Mouse (Mus musculus): Measurements from ENCODE around the gene Pdzd2. TPM values are rescaled to one million over a fixed set of nuclear protein-coding genes. Genes with fewer than 3 reads are reported as not detected.

The Pdzd2 gene
- polyA plus RNA-seq, 1 experiment: 18.7 TPM

DNA sequence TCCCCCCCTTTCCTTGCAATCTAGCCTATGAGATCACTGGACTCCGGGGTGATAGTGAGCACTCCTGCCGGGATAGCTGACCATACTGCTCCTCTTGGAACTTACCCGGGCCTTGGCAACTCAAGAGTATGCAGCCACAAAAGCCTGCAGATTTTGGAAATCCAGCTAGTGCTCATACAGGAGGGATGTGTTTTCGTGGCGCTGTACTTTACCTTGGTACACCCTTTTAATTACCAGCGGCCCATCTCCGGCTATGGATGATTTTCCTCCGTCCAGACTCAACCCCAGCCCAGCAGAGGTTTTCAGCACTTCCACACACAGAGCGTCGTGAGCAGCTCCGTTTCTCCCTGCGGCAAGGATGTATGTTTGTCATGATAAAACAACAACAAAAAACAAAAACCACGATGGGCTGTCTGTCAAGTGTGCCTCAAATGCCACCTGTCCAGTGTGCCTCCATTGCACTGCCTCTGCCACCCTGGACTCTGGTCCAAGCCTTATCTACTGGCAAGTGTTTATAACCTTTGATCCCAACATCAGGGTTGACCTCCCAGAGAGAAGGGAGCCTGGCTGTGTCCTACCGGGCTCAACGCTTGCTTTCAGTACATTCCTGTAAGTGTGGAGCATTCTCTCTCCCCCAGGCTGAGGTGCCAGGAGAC lies 374.2 kb downstream of the Pdzd2 start:
- no peak for DNase-seq (ENCODE audit: extremely low spot score in 1 of 2, low spot score in 1 of 2)

DNA sequence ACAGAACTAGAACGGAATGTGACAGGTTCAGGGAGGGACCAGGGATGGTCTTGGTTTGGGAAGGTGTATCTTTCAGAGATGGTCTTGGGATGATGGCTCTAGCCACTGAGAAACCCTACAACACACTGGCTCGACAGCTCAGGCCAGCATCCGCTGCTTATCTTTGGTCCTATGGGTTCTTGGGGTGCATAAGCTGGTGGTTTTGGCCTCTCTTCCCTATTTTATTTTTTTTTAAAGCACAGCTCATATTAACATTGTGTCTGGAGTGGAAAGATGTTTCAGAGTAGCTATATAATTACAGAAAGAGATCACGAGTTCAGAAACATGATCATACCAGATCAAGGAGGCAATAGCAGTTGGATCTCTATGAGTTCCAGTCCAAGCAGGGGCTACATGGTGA lies 375.6 kb downstream of the Pdzd2 start:
- no peak for DNase-seq (ENCODE audit: extremely low spot score in 1 of 2, low spot score in 1 of 2)

DNA sequence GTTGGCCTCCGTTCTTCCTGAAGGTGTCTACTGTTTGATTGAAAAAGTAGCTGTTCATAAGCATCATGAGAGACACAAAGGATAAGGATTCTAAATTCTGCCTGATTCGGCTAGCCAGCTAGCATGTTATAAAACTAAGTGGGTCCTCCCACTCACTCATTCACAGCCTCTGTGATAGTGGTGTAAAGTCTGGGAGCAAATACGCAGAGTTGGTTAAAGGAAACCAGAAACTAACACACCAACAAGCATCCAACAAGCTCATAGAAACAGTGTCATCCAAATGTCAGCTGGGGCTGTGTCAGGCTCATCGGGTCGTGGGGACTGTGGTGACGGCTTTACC lies 377.1 kb downstream of the Pdzd2 start:
- peak; percentile 36 to 63 for DNase-seq (ENCODE audit: extremely low spot score in 1 of 2, low spot score in 1 of 2)

DNA sequence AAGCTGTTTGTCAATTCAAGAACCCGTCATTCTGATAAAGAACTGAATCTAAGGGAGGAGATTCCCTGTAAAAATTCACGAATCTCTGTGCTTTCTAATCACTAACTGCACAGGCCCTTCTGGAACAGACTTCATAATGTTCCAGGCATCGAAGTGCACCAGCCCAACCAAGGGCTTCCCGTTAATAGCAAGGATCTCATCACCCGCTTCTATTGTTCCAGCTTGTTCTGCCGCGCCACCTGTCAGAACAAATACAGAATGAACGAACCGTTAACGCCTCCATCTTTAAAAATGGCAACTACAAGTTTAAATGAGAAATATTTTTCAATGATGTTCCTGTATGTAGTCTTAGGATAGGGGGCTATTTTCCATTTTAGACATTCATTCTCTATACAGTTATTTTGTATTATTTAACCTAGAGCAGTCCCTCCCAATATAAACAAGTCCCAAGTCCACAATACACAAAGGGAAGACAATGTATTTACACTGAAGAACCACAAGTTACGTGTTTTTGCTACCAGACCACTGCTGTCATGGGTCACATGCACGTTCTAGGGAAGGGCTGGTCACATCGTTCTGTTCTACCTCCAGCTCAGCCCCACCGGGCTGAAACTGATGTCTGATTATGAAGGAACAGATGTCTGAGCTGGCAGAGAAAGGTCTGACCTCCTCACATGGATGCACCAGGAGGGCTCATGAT lies 377.6 kb downstream of the Pdzd2 start:
- DNase-seq (ENCODE audit: extremely low spot score in 1 of 2, low spot score in 1 of 2): no peak

DNA sequence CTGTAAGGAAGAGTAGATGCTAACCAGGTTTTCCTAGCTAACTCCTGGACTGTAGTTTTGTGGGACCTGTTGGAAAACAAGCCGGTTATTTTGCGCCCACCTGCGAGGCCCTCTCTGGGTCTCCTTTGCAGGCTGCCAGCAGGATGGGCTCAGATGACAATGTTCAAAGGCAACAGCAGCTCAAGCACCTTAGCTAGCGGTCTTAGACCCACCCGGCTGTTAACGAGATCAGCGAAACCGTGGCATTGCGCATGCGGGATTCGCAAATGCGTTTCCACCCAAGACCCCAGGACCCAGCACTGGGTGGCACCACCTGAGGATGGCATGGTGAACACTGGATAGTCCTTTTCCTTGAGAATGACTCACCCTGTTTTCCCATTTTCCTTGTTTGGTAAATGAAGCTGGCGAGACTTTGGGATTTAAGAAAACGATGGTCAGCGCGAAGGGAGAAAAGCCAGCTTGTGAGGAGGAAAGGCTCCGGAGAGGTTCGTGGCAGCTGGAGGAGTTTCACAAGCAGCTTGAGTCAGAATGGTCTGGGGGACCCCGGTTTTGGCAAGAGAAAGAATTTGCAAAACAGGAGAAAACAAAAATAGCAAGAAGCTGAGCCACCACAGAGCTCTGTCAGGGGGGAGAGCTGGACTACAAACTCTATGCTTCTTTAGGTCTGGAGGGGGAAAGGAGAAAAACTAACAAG lies 379.1 kb downstream of the Pdzd2 start:
- no peak for DNase-seq (ENCODE audit: extremely low spot score in 1 of 2, low spot score in 1 of 2)

DNA sequence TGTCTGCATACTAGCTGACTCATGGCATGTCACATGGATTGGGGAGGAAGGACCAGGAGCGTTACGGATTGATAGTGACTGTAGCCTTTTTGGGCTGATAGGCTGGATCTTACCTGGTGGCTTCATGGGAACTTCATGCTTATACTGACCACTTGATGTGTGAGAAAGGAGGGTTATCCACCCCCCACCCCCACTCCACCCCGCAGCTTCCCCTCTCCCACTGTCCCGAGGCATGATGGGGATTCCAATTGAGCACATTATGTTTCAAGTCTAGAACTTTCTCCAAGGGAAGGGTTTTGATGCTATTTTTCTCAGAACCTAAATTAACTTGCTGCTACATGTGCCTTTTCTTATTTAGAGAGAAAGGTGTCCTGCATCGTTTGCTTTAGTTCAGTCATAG lies 381.3 kb downstream of the Pdzd2 start:
- DNase-seq (ENCODE audit: extremely low spot score in 1 of 2, low spot score in 1 of 2): no peak

DNA sequence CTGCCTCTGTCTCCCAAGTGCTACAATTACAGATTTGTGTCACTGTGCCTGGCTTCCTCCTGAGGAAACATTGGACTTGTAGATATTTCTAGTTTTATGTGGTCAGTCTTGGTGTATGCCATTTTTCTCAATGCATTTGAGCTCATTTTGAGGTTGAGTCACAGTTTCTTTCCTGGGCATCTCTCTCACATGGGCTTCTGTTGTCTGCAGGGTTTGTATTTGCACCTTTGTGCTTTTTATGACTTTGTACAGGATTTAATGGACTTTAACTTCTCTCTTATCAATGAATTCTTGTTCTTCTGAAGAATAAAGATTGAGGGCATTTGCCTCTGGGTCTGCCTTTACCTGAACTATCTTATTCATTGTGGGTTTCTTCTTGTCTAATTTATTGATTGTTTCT lies 382.3 kb downstream of the Pdzd2 start:
- DNase-seq (ENCODE audit: extremely low spot score in 1 of 2, low spot score in 1 of 2): no peak

DNA sequence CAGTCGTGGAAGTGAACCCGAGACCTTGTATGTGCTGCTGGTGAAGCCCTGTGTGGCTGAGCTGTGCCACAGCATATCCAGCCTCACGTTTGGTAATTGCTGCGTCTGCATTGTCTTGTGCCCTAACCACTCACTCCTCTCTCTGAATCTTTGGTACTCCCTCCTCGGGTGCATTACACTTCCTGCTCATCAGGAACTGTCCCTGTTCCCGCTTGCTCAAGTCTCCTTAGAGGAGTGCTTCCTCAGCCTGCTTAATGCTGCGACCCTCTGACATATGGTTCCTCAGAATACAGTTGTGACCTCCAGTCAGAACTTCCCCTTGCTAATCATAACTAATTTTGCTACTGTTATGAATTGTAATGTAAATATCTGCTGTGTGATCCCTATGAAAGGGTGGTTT lies 383.8 kb downstream of the Pdzd2 start:
- DNase-seq (ENCODE audit: extremely low spot score in 1 of 2, low spot score in 1 of 2): no peak

DNA sequence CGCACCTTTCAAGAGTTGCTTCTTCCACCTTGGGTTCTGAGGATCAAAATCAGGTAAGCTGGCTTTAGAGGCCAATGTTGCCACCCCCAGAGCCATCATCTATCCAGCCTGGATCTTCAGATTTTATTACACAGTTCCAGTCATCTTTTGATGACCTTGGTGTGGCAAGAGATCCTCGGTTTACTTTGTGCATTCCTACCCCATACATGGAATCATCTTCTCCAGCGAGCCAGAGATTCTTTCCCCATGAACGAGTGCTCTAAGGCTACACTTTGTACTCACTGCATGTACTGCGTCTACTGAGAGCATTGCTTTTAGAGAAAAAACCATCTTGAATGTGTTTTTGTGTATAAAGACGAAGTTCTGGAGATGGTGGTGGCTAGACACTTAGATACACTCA lies 384.5 kb downstream of the Pdzd2 start:
- DNase-seq (ENCODE audit: extremely low spot score in 1 of 2, low spot score in 1 of 2): no peak

DNA sequence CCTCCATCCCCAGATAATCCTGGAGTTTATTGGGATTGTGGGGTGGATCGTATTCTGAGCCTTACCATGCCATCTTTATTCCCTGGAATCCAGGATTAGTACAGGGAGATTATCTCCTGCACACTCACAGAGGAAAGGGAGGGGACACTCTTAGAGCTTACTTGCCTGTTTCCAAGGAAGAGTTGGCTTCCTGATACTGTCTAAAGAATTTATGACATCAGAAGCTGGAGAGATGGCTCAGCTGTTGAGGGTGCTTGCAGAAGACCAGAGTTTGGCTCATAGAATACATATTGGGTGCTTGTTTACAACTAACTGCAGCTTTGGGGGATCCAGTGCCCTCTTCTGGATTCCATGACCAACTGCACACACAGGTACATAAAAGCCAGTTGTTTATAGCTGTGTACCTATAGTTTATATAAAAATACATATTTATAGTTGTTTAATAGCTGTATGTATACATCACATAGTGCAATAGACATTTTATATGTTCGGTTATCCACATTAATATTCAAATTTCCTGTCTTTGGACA lies 385.4 kb downstream of the Pdzd2 start:
- DNase-seq (ENCODE audit: extremely low spot score in 1 of 2, low spot score in 1 of 2): no peak

DNA sequence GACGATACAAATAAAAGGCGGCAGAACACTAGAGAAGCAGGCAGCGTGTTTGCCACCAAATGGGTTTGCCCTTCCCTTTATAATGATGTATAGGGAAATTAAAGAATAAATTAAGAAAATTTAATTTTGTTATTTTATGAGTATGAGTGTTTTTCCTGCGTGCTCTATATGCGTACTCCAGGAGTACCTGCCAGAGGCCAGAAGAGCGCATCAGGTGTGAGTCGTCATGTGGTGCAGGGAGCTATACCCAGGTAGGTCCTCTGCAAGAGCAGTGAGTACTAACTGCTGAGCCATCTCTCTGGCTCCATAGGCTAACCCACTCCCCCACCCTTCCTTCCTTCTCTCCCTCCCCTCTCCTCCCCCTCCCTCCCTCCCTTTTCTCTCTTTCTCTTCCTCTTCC lies 388.3 kb downstream of the Pdzd2 start:
- no peak for DNase-seq (ENCODE audit: extremely low spot score in 1 of 2, low spot score in 1 of 2)

DNA sequence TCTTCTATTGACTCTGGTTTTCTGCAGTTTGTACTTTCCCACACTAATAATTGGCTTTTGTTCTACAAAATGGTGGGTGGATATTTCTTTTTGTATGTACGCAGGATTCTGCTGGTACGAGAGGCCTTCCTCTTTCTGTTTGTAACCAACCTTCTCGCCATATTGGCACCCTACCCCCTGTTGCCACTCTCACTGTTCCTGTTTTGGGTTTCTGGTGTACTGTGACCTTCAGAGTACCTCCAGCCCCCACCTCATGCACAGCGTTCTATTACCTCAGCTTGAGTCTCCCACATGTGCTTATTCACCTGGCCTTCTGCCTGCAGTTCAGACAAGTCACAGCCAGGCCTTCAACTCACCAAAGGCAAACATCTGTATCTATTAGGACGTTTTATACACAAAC lies 389.9 kb downstream of the Pdzd2 start:
- no peak for DNase-seq (ENCODE audit: extremely low spot score in 1 of 2, low spot score in 1 of 2)

DNA sequence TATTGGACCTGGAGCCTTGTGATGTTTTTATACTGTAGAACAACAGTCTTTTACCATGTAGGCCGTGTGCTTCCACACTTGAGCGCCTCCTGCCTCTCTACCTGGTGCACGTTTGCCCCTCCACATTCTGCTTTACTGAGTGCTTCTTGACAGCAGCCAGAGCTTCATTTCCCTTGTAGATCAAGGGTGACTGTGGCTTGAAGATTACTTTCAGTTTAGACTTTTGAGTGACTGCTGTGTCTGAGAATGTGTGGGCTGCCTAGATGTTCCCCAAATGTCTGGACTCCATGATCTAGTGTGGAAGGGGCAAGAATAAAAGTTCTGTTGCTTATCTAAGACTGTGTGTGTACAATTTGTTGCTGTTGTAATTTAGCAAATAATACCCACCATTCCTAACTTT lies 390.8 kb downstream of the Pdzd2 start:
- no peak for DNase-seq (ENCODE audit: extremely low spot score in 1 of 2, low spot score in 1 of 2)

DNA sequence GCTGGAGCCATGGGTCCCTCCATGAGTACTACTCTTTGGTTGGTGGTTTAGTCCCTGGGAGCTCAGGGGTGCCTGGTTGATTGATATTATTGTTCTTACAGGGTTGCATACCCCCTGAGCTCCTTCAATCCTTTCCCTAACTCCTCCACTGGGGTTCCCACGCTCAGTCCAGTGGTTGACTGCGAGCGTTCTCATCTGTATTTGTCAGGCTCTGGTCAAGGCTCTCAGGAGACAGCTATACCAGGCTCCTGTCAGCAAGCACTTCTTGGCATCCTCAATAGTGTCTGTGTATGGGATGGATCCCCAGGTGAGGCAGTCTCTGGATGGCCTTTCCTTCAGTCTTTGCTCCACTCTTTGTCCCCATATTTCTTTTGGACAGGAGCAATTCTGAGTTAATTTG lies 392.8 kb downstream of the Pdzd2 start:
- DNase-seq (ENCODE audit: extremely low spot score in 1 of 2, low spot score in 1 of 2): no peak

DNA sequence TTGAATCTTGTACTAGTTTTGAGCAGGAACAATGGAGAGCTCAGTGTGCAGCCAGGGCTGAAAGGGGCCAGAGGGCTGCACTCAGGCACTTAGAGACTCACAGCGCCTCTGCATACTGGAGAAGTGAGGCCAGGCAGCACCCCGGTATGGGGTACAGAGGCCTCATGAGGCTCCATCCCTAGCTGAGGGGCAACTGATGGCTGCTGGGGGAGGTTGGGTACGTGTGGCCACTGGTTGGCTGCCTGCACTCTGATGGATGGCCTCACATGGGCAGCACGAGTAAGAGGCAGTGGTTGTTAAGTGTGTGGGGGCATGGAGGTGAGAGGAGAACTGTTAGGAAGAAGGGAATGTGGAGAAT lies 398.3 kb downstream of the Pdzd2 start:
- DNase-seq (ENCODE audit: extremely low spot score in 1 of 2, low spot score in 1 of 2): no peak

DNA sequence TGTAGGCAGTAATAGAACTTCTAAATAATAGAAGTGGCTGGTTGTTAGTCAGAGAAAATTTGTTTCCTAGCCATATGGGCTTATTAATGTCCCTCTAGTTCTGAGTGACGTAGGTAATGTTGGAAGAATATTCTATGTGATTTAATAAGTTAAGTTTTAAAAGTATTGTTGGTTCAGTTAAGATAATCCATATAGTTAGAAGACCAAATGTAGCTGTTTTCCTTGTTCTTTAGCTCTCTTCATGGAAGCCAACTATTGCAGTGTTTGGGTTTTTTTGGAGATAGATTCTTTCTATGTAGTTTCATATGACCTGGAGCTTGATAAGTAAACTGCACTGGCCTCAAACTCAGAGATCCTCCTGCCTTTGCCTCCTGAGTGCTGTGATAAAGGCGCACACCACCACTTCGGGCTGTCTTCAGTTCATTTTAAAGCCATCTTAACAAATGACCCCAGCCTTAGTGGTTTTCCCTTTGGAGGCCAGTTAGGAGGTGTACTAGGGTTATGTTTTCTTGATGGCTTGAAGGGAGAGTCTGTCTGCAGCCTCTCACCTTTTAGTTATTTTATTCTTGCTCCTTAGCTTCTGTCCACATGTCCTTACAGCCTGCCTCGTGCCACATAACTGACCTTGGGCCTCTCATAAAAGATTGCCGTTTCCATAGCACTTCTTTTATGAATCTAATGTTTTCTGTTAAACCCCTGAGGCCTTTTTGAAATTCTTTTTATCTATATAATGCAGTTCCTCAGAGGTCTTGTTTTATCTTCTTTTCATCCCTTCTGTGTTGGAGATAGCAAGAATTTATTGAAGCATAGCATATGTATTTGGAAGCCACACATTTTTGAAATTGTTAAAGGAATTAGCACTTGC lies 399.0 kb downstream of the Pdzd2 start:
- no peak for DNase-seq (ENCODE audit: extremely low spot score in 1 of 2, low spot score in 1 of 2)

DNA sequence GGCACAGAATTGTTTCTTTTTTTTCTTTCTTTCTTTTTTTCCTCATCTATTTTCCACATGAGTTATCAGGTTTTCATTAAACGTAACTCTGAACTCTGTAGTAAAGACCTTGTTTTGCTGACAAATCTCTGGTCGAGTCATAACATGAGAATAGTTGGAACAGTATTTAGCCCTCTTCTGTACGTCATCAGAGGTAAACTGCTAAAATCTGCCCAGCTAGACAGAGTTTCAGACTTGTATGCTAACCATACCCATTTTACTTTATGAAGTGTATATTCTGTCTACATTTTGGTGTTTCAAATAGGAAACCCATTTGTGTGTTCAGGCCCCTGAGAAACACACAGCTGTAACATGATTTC lies 402.0 kb downstream of the Pdzd2 start:
- no peak for DNase-seq (ENCODE audit: extremely low spot score in 1 of 2, low spot score in 1 of 2)

DNA sequence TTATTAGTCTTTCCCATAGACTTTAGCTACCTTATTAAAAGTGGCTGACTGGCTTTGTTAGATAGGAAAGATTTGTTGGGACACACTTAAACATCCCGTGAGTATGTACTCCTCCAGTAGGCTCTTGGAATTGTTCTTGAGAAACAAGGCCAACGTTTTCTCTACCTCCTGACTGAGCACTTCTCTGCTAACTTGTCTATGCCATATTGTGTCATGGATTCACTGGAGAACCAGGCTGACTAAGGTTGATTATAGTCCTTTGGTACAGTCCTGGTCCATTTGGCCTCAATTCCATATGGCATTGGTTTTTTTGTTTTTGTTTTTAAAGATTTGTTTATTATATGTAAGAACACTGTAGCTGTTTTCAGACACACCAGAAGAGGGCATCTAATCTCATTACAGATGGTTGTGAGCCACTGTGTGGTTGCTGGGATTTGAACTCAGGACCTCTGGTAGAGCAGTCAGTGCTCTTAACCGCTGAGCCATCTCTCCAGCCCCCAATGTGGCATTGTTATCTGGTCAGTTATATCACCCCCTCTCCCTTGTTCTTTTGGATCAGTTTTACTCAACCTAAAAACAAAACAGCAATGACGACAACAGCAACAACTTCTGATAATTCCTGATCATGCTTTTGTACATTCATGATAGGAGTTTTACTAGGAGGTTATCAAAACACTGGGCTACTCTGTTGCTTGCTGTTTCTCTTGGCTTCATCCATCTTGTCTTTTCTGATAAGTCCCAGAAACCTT lies 402.5 kb downstream of the Pdzd2 start:
- no peak for DNase-seq (ENCODE audit: extremely low spot score in 1 of 2, low spot score in 1 of 2)

DNA sequence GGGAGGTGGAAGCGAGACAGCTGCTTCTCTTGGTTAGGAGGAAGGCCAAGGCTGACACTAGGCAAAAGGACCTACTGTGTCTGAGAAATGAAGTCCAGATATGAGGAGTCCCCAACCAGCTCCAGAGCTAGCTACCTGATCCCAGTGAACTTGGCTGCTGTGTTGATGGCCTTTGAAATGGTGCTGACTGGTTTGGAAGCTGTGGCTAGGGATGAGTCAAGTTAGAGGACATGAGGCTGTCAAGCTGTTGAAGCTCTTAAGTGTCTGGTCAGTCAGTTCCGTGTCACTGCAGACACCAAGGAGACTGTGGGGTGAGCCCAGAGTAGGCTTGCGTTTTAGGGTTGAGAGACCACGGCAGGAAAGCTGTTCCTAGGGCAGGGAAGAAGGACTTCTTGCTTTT lies 405.3 kb downstream of the Pdzd2 start:
- no peak for DNase-seq (ENCODE audit: extremely low spot score in 1 of 2, low spot score in 1 of 2)

DNA sequence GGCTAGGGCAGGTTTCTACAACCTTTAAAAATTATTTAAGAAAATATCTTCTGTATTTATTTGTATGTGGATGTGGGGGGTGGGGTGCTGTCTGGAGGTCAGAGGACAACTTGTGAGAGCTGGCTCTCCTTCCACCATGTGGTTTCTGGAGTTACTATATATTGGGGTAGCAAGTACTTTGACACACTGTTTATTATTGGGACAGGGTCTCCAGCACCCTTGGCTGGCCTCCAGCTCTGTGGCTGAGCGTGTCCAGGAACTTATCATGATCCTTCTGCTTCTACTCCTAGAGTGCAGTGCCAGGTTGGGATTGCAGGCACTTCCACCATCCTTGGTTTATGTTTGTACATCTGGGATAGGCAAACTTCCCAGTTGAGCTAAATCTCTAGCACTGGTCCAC lies 408.4 kb downstream of the Pdzd2 start:
- DNase-seq (ENCODE audit: extremely low spot score in 1 of 2, low spot score in 1 of 2): no peak
